Mouse (Mus musculus): Measurements from ENCODE around the gene Clrn3. TPM values are rescaled to one million over a fixed set of nuclear protein-coding genes. Genes with fewer than 3 reads are reported as not detected.

Clrn3 gene
- total and polyA plus RNA-seq, 3 experiments, result not detected

DNA sequence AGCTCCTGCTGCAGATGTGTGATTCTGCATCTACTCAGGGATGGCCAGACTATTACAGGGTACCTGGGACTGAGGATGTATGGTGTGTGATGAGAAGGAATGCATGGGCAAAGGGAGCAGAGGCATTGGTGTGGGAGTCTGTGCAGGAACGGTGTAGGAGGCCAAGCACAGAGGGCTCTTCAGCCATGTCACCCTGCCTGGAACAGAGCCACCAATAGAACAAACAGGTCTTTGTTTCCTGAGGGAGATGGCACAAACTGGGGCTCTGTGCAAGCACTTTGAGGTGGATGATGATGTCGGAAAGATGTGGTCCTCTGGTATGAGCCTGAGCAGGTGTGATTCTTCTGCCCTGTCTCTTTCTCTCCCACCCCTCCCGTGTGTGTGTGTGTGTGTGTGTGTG lies 14.6 kb upstream of the Clrn3 start:
- no peak overlapping the region for H3K4me3 ChIP-seq (replicated peaks in 1 of 3; ENCODE audit: low read depth in 2 of 3, low read length in 2 of 3, poor library complexity in 1 of 3)
- no peaks in the 10 kb centered on the region for H3K27me3 ChIP-seq (replicated peaks)
- TF ChIP-seq MXI1 (IDR thresholded peaks at IDR 0.05; ENCODE audit: low read depth, low read length) (no peak), ZKSCAN1 (IDR thresholded peaks at IDR 0.05; ENCODE audit: borderline replicate concordance, low read depth, low read length) (no peak)
- dilution Hi-C loops (cut with MboI; ENCODE audit: extremely low pct_ligation_motif_present, extremely low pct_unique_long_range_greater_than_20kb, low sequenced_read_pairs), result no loop called here
- DNase-seq (ENCODE audit: extremely low read depth), result no peak
- H3K4me2 ChIP-seq (ENCODE audit: insufficient read depth, low read depth, poor library complexity, severe bottlenecking), result no peak overlapping the region
- H3K9ac ChIP-seq (ENCODE audit: insufficient read depth, low read depth), result no peak overlapping the region
- no peaks in the 10 kb centered on the region for H3K79me2 ChIP-seq (replicated peaks; ENCODE audit: control insufficient read depth, extremely low read depth, insufficient read depth, poor library complexity, severe bottlenecking)
- no peak overlapping the region for H3K27ac ChIP-seq (ENCODE audit: insufficient read depth, low read depth)
- in situ Hi-C loops (cut with MboI; ENCODE audit: low pct_ligation_motif_present, low pct_unique_long_range_greater_than_20kb, low sequenced_read_pairs), result no loop called here
- no peaks in the 10 kb centered on the region for H3K36me3 ChIP-seq (replicated peaks in 1 of 2; ENCODE audit: control insufficient read depth in 1 of 2, insufficient read depth in 1 of 2, low read length in 1 of 2)
- H3K4me1 ChIP-seq (ENCODE audit: control insufficient read depth in 1 of 2, insufficient read depth in 2 of 2), result peaks cover 0 to 3% of the 10 kb centered on the region in 2 experiments; a peak in 1 of 4 replicates
- no peaks in the 10 kb centered on the region for H3K9me3 ChIP-seq (replicated peaks; ENCODE audit: low read length)

DNA sequence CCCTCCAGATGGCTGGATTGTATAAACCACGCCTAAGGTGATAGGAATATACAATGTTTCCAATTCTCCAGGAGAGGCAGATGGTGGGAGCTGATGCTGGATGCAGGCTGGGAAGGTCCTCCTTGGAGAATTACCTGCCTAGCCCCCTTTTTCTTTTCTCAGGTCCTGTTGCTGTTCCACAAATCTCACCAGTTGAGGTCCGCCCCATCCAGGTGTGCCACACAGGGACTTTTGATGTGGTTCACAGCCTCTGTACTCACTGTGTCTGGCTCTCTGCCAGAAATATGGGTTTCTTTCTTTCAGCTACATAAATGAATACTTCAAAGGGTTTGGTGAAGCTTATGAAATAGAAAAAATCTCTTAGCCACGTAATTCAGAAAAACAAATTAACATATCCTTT lies 13.8 kb upstream of the Clrn3 start:
- in situ Hi-C loops (cut with MboI; ENCODE audit: low pct_ligation_motif_present, low pct_unique_long_range_greater_than_20kb, low sequenced_read_pairs), result no loop called here
- Histone ChIP-seq H3K79me2 (replicated peaks; ENCODE audit: control insufficient read depth, extremely low read depth, insufficient read depth, poor library complexity, severe bottlenecking) (no peaks in the 10 kb centered on the region), H3K4me1 (ENCODE audit: control insufficient read depth in 1 of 2, insufficient read depth in 2 of 2) (peaks cover 0 to 3% of the 10 kb centered on the region in 2 experiments; a peak in 1 of 4 replicates), H3K9me3 (replicated peaks; ENCODE audit: low read length) (no peaks in the 10 kb centered on the region), H3K27ac (ENCODE audit: insufficient read depth, low read depth) (no peak overlapping the region), H3K9ac (ENCODE audit: insufficient read depth, low read depth) (no peak overlapping the region), H3K4me3 (replicated peaks in 1 of 3; ENCODE audit: low read depth in 2 of 3, low read length in 2 of 3, poor library complexity in 1 of 3) (no peak overlapping the region), H3K27me3 (replicated peaks) (no peaks in the 10 kb centered on the region), H3K36me3 (replicated peaks in 1 of 2; ENCODE audit: control insufficient read depth in 1 of 2, insufficient read depth in 1 of 2, low read length in 1 of 2) (no peaks in the 10 kb centered on the region), H3K4me2 (ENCODE audit: insufficient read depth, low read depth, poor library complexity, severe bottlenecking) (no peak overlapping the region)
- DNase-seq (ENCODE audit: extremely low read depth), result no peak
- dilution Hi-C loops (cut with MboI; ENCODE audit: extremely low pct_ligation_motif_present, extremely low pct_unique_long_range_greater_than_20kb, low sequenced_read_pairs), result no loop called here
- peak; percentile 59 for TF ChIP-seq EP300 (IDR thresholded peaks at IDR 0.05; ENCODE audit: low read length)
- no peak for TF ChIP-seq SMC3 (IDR thresholded peaks at IDR 0.05; ENCODE audit: low read depth, low read length)
- TF ChIP-seq CTCF (conservative IDR thresholded peaks at IDR 0.05 in 1 of 2, IDR thresholded peaks at IDR 0.05 in 1 of 2; ENCODE audit: low read depth in 2 of 2, low read length in 2 of 2), result no peak
- peak; percentile 48; the same call in 1 of the 2 replicates for TF ChIP-seq ZNF384 (IDR thresholded peaks at IDR 0.05; ENCODE audit: low read depth, low read length)
- no peak for TF ChIP-seq MEF2A (IDR thresholded peaks at IDR 0.05; ENCODE audit: borderline replicate concordance, low read depth, low read length)
- peak; percentile 22; the same call in 1 of the 2 replicates for TF ChIP-seq JUN (IDR thresholded peaks at IDR 0.05; ENCODE audit: insufficient read depth, low read depth, low read length)

DNA sequence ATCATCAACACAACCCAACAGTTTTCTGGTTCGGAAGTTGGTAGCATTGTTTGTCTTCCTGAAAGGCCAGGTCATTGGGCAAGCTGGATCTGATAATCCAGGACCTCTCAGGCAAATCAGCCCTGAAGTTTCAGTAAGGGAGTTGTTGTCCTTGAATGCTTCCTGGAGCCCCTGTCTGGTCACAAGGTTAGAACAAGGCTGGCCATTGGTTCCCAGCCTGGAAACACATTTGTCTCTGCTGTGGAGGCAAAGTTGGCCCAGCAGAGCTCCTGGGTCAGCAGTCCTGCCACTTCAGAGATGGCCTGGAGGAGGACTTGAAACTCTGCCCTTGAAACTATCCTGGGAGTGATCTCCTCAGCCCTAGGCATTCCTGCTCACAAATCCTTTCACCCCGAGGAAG lies 11.0 kb upstream of the Clrn3 start:
- H3K79me2 ChIP-seq (replicated peaks; ENCODE audit: control insufficient read depth, extremely low read depth, insufficient read depth, poor library complexity, severe bottlenecking), result no peaks in the 10 kb centered on the region
- no peaks in the 10 kb centered on the region for H3K27me3 ChIP-seq (replicated peaks)
- dilution Hi-C loops (cut with MboI; ENCODE audit: extremely low pct_ligation_motif_present, extremely low pct_unique_long_range_greater_than_20kb, low sequenced_read_pairs) (no loop called here), in situ Hi-C loops (cut with MboI; ENCODE audit: low pct_ligation_motif_present, low pct_unique_long_range_greater_than_20kb, low sequenced_read_pairs) (no loop called here)
- no peak for DNase-seq (ENCODE audit: extremely low read depth)
- H3K4me2 ChIP-seq (ENCODE audit: insufficient read depth, low read depth, poor library complexity, severe bottlenecking), result no peak overlapping the region
- H3K36me3 ChIP-seq (replicated peaks in 1 of 2; ENCODE audit: control insufficient read depth in 1 of 2, insufficient read depth in 1 of 2, low read length in 1 of 2), result no peaks in the 10 kb centered on the region
- H3K27ac ChIP-seq (ENCODE audit: insufficient read depth, low read depth), result no peak overlapping the region
- peaks cover 3 to 4% of the 10 kb centered on the region in 2 experiments; a peak in 1 of 4 replicates for H3K4me1 ChIP-seq (ENCODE audit: control insufficient read depth in 1 of 2, insufficient read depth in 2 of 2)
- no peaks in the 10 kb centered on the region for H3K9me3 ChIP-seq (replicated peaks; ENCODE audit: low read length)
- H3K4me3 ChIP-seq (replicated peaks in 1 of 3; ENCODE audit: low read depth in 2 of 3, low read length in 2 of 3, poor library complexity in 1 of 3), result no peak overlapping the region
- no peak for TF ChIP-seq USF1 (IDR thresholded peaks at IDR 0.05; ENCODE audit: low read depth, low read length)
- TF ChIP-seq NELFE (IDR thresholded peaks at IDR 0.05; ENCODE audit: low read depth, low read length), result no peak
- TF ChIP-seq CTCF (conservative IDR thresholded peaks at IDR 0.05 in 1 of 2, IDR thresholded peaks at IDR 0.05 in 1 of 2; ENCODE audit: low read depth in 2 of 2, low read length in 2 of 2), result no peak
- TF ChIP-seq ZC3H11A (IDR thresholded peaks at IDR 0.05; ENCODE audit: low read depth, low read length), result no peak
- TF ChIP-seq EP300 (IDR thresholded peaks at IDR 0.05; ENCODE audit: low read length), result no peak
- no peak for TF ChIP-seq MEF2A (IDR thresholded peaks at IDR 0.05; ENCODE audit: borderline replicate concordance, low read depth, low read length)
- no peak overlapping the region for H3K9ac ChIP-seq (ENCODE audit: insufficient read depth, low read depth)
